24 mouse cellular contexts compared by ENCODE assay signal in genomic region chr10:67571443-67571842, GRCm38 (mm10).
"Had no signal": no experiment of that assay in that cellular context is flagged by ENCODE, and none has a peak within 500 bp of the region (broad histone marks: within the 10 kb centered on the region; RNA-seq: fewer than 3 reads in every experiment).

No protein-coding gene starts in this region.

- H3K36me3 ChIP-seq: limb, embryonic 10.5 days; limb, embryonic 13.5 days; liver, embryonic 12.5 days; liver, embryonic 15.5 days; lung, embryonic 15.5 days; midbrain, embryonic 12.5 days; midbrain, embryonic 15.5 days; neural tube, embryonic 12.5 days; neural tube, embryonic 15.5 days had no signal

- DNase-seq: kidney, adult 18-20 months; kidney, postnatal 25 days; layer of hippocampus, adult 9-11 months; liver; lung, adult 18-20 months; lung, postnatal 10 days; lung, postnatal 4 days; right cerebral cortex, adult 18-20 months; right cerebral cortex, postnatal 14 days; right cerebral cortex, postnatal 4 days; thymus, adult 18-20 months; thymus, postnatal 36 days had no signal

- H3K27me3 ChIP-seq: limb, embryonic 13.5 days; liver, embryonic 12.5 days; liver, embryonic 15.5 days; lung, embryonic 15.5 days; midbrain, embryonic 12.5 days; midbrain, embryonic 15.5 days; neural tube, embryonic 15.5 days had no signal

- H3K4me3 ChIP-seq: layer of hippocampus, adult 2 months; limb, embryonic 10.5 days; limb, embryonic 13.5 days; liver, embryonic 12.5 days; liver, embryonic 15.5 days; lung, embryonic 15.5 days; midbrain, embryonic 12.5 days; midbrain, embryonic 15.5 days; neural tube, embryonic 12.5 days; neural tube, embryonic 15.5 days had no signal

- H3K27ac ChIP-seq: kidney, postnatal 0 days; layer of hippocampus, adult 2 months; limb, embryonic 10.5 days; limb, embryonic 13.5 days; liver, embryonic 12.5 days; liver, embryonic 15.5 days; lung, embryonic 15.5 days; midbrain, embryonic 12.5 days; midbrain, embryonic 15.5 days; neural tube, embryonic 12.5 days; neural tube, embryonic 15.5 days; stomach, postnatal 0 days had no signal

- H3K4me1 ChIP-seq: liver, embryonic 12.5 days; liver, embryonic 15.5 days; lung, embryonic 15.5 days; midbrain, embryonic 15.5 days; neural tube, embryonic 15.5 days had no signal

- ATAC-seq: liver, embryonic 12.5 days; midbrain, embryonic 15.5 days had no signal
